Mouse (Mus musculus) heart, embryonic 14.5 days (tissue): ENCODE data around the gene Mtch1. TPM values are rescaled to one million over a fixed set of nuclear protein-coding genes. Genes with fewer than 3 reads are reported as not detected.

ENCODE experiments used
- ATAC-seq: fragments of 200-750 bp; cut with Nextera tagmentation; 2 replicates; pipeline ENCODE4 v1.8.0; 2017; ENCODE audit warnings: low read depth, moderate TSS enrichment; ENCODE audit not compliant: insufficient number of reproducible peaks, insufficient read depth, low FRiP score
- H3K27ac ChIP-seq, 2 experiments: fragments of 200-500 bp in 1 of 2; fragments of 300-500 bp in 1 of 2; sonication (generic) in 1 of 2; replicated peaks in 1 of 2; 2 replicates each; pipeline ENCODE4 v1.5.1; 2012 to 2014; ENCODE audit warnings: low read depth in 2 of 2, low read length in 2 of 2, control low read depth in 1 of 2, mild to moderate bottlenecking in 1 of 2, mixed read lengths in 1 of 2; ENCODE audit not compliant: control insufficient read depth in 1 of 2, insufficient read depth in 1 of 2
- H3K27me3 ChIP-seq: fragments of 300-500 bp; sonication (generic); 2 replicates; pipeline ENCODE4 v1.6.1; 2014; ENCODE audit warnings: mild to moderate bottlenecking, low read length, control low read depth; ENCODE audit not compliant: control insufficient read depth, insufficient read depth
- H3K36me3 ChIP-seq: fragments of 300-500 bp; sonication (generic); 2 replicates; pipeline ENCODE4 v1.6.1; 2014; ENCODE audit warnings: mild to moderate bottlenecking, control low read depth, low read length, mixed read lengths; ENCODE audit not compliant: control insufficient read depth, insufficient read depth
- H3K4me1 ChIP-seq, 2 experiments: fragments of 200-500 bp in 1 of 2; fragments of 300-500 bp in 1 of 2; sonication (generic) in 1 of 2; 2 replicates each; pipeline ENCODE4 v1.6.1; 2012 to 2014; ENCODE audit warnings: low read length in 2 of 2, control low read depth in 1 of 2, mixed read lengths in 1 of 2; ENCODE audit not compliant: control insufficient read depth in 2 of 2, insufficient read depth in 2 of 2
- H3K4me2 ChIP-seq: fragments of 300-500 bp; sonication (generic); 2 replicates; pipeline ENCODE4 v1.6.1; 2014; ENCODE audit warnings: mild to moderate bottlenecking, low read length
- H3K4me3 ChIP-seq, 2 experiments: fragments of 200-500 bp in 1 of 2; fragments of 300-500 bp in 1 of 2; sonication (generic) in 1 of 2; 2 replicates each; pipeline ENCODE4 v1.5.1; 2012 to 2014; ENCODE audit warnings: low read length in 2 of 2, mild to moderate bottlenecking in 2 of 2, control low read depth in 1 of 2, low read depth in 1 of 2, moderate library complexity in 1 of 2; ENCODE audit not compliant: control insufficient read depth in 1 of 2, insufficient read depth in 1 of 2
- H3K9ac ChIP-seq: fragments of 300-500 bp; sonication (generic); 2 replicates; pipeline ENCODE4 v1.6.1; 2014; ENCODE audit warnings: mild to moderate bottlenecking, low read length
- H3K9me3 ChIP-seq: fragments of 300-500 bp; sonication (generic); 2 replicates; pipeline ENCODE4 v1.6.1; 2016; ENCODE audit warnings: low read length, control low read depth; ENCODE audit not compliant: control insufficient read depth
- WGBS: fragments of 180-500 bp; shearing (Covaris S2); extraction: QIAGEN DNeasy Blood & Tissue Kit; methylation state at CpG from one replicate; pipeline ENCODE4 v1.1.7; 2014; 5-methylcytosine and 5-hydroxymethylcytosine counted together
- polyA plus RNA-seq: library from polyadenylated mRNA; unstranded; fragments of >200 nt; fragmentation: Nextera tagmentation; extraction: Ambion mirVana; gene quantifications from 2 replicates; pipeline ENCODE4 v1.2.1, GENCODE M21; 2014

Mtch1 gene
- polyA plus RNA-seq, 1 experiment from 2014 or later, result 368 TPM

GRCm38 (mm10) chr17:29391280-29391679, 43.5 kb upstream of the Mtch1 start:
- Histone ChIP-seq H3K4me2 (no peak overlapping the region), H3K27me3 (no peaks in the 10 kb centered on the region), H3K9ac (no peak overlapping the region), H3K9me3 (no peaks in the 10 kb centered on the region), H3K4me3 (no peak overlapping the region), H3K36me3 (no peaks in the 10 kb centered on the region), H3K4me1 (peaks cover 9 to 18% of the 10 kb centered on the region in 2 experiments), H3K27ac (no peak overlapping the region)
- no peak for ATAC-seq
- 36% methylated on average over 8 of the region's 8 CpGs for WGBS

GRCm38 (mm10) chr17:29388978-29389377, 41.2 kb upstream of the Mtch1 start:
- no peak for ATAC-seq
- no peaks in the 10 kb centered on the region for H3K9me3 ChIP-seq
- WGBS, result 79% methylated on average over 11 of the region's 11 CpGs
- H3K27me3 ChIP-seq, result no peaks in the 10 kb centered on the region
- no peak overlapping the region for H3K27ac ChIP-seq
- no peak overlapping the region for H3K4me3 ChIP-seq
- peaks cover 8 to 15% of the 10 kb centered on the region in 2 experiments for H3K4me1 ChIP-seq
- H3K4me2 ChIP-seq, result no peak overlapping the region
- no peak overlapping the region for H3K9ac ChIP-seq
- no peaks in the 10 kb centered on the region for H3K36me3 ChIP-seq

GRCm38 (mm10) chr17:29385746-29386145, 38.0 kb upstream of the Mtch1 start:
- Histone ChIP-seq H3K9me3 (no peaks in the 10 kb centered on the region), H3K36me3 (no peaks in the 10 kb centered on the region), H3K27ac (no peak overlapping the region), H3K4me2 (no peak overlapping the region), H3K27me3 (no peaks in the 10 kb centered on the region), H3K9ac (no peak overlapping the region), H3K4me3 (no peak overlapping the region), H3K4me1 (peaks cover 5 to 7% of the 10 kb centered on the region in 2 experiments)
- 60% methylated on average over 6 of the region's 6 CpGs for WGBS
- no peak for ATAC-seq

GRCm38 (mm10) chr17:29384850-29385438, 37.2 kb upstream of the Mtch1 start:
- 34% methylated on average over 5 of the region's 5 CpGs for WGBS
- no peaks in the 10 kb centered on the region for H3K9me3 ChIP-seq
- H3K9ac ChIP-seq, result no peak overlapping the region
- no peak overlapping the region for H3K27ac ChIP-seq
- H3K4me1 ChIP-seq, result peaks cover 5 to 7% of the 10 kb centered on the region in 2 experiments
- H3K36me3 ChIP-seq, result no peaks in the 10 kb centered on the region
- no peak overlapping the region for H3K4me2 ChIP-seq
- no peak overlapping the region for H3K4me3 ChIP-seq
- no peak for ATAC-seq
- no peaks in the 10 kb centered on the region for H3K27me3 ChIP-seq

- 74% methylated on average over 9 of the region's 9 CpGs for WGBS
- ATAC-seq, result no peak
These were observed 36.2 kb upstream of the Mtch1 start for GRCm38 (mm10) chr17:29383923-29384322.

GRCm38 (mm10) chr17:29382417-29382816, 34.7 kb upstream of the Mtch1 start:
- 45% methylated on average over 11 of the region's 11 CpGs for WGBS
- no peak overlapping the region for H3K9ac ChIP-seq
- no peak overlapping the region for H3K4me3 ChIP-seq

More at GRCm38 (mm10) chr17:29383923-29384322, 36.2 kb upstream of the Mtch1 start:
- Histone ChIP-seq H3K4me2 (no peak overlapping the region), H3K4me3 (no peak overlapping the region), H3K4me1 (peaks cover 5 to 7% of the 10 kb centered on the region in 2 experiments), H3K9ac (no peak overlapping the region), H3K9me3 (no peaks in the 10 kb centered on the region), H3K27me3 (no peaks in the 10 kb centered on the region), H3K36me3 (no peaks in the 10 kb centered on the region), H3K27ac (no peak overlapping the region)

GRCm38 (mm10) chr17:29381472-29381871, 33.7 kb upstream of the Mtch1 start:
- H3K4me3 ChIP-seq, result no peak overlapping the region
- H3K4me2 ChIP-seq, result no peak overlapping the region
- H3K27ac ChIP-seq, result no peak overlapping the region
- no peaks in the 10 kb centered on the region for H3K9me3 ChIP-seq
- H3K27me3 ChIP-seq, result no peaks in the 10 kb centered on the region
- WGBS, result 18% methylated on average over 7 of the region's 7 CpGs
- ATAC-seq, result no peak
- no peak overlapping the region for H3K9ac ChIP-seq
- no peaks in the 10 kb centered on the region for H3K36me3 ChIP-seq
- peaks cover 5 to 7% of the 10 kb centered on the region in 2 experiments for H3K4me1 ChIP-seq

More at GRCm38 (mm10) chr17:29382417-29382816, 34.7 kb upstream of the Mtch1 start:
- H3K36me3 ChIP-seq, result no peaks in the 10 kb centered on the region
- no peak for ATAC-seq
- H3K9me3 ChIP-seq, result no peaks in the 10 kb centered on the region
- H3K27ac ChIP-seq, result no peak overlapping the region
- no peaks in the 10 kb centered on the region for H3K27me3 ChIP-seq
- H3K4me1 ChIP-seq, result peaks cover 5 to 7% of the 10 kb centered on the region in 2 experiments
- H3K4me2 ChIP-seq, result no peak overlapping the region

- peaks cover 5 to 6% of the 10 kb centered on the region in 2 experiments for H3K4me1 ChIP-seq
- WGBS, result 64% methylated on average over 4 of the region's 4 CpGs
- no peak overlapping the region for H3K27ac ChIP-seq
- no peak overlapping the region for H3K9ac ChIP-seq
- H3K4me3 ChIP-seq, result no peak overlapping the region
- no peaks in the 10 kb centered on the region for H3K9me3 ChIP-seq
- no peaks in the 10 kb centered on the region for H3K36me3 ChIP-seq
- ATAC-seq, result no peak
- no peak overlapping the region for H3K4me2 ChIP-seq
- no peaks in the 10 kb centered on the region for H3K27me3 ChIP-seq
These were observed 32.5 kb upstream of the Mtch1 start for GRCm38 (mm10) chr17:29380241-29380640.
